Mouse (Mus musculus) heart, postnatal 4 days (tissue): ENCODE data around the gene Depdc5. TPM values are rescaled to one million over a fixed set of nuclear protein-coding genes. Genes with fewer than 3 reads are reported as not detected.
"Not testable (repeated sequence)": the region's sequence is repeated elsewhere in the genome, so short reads cannot be mapped to it uniquely, and the experiment has no call there.

ENCODE experiments used
- DNase-seq: peaks from one replicate; pipeline ENCODE4 v3.0.0; 2021
- total RNA-seq, 2 experiments: library from RNA; stranded (reverse); gene quantifications; 2 replicates each; pipeline ENCODE4 v1.2.3; 2021

Gene Depdc5
- total RNA-seq, 2 experiments from 2014 or later, result 25.2 to 29.4 TPM

DNA sequence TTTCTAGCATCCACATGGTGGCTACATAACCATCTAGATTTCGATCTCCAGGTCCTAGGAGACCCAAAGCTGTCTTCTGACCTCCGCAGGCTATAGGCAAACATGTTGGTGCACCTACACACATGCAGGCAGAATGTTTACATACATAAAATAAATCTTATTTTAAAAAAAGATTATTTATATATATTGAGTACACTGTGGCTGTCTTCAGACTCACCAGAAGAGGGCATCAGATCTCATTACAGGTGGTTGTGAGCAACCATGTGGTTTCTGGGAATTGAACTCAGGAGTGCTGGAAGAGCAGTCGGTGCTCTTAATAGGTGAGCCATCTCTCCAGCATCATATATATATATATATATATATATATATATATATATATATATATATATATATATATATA is 50.6 kb downstream of the Depdc5 start:
- DNase-seq, result no peak

- DNase-seq, result not testable (repeated sequence)
Measured at GRCm38 (mm10) chr5:32919281-32919680, 55.8 kb downstream of the Depdc5 start.

GRCm38 (mm10) chr5:32922906-32923305 is 59.4 kb downstream of the Depdc5 start:
- no peak for DNase-seq

DNA sequence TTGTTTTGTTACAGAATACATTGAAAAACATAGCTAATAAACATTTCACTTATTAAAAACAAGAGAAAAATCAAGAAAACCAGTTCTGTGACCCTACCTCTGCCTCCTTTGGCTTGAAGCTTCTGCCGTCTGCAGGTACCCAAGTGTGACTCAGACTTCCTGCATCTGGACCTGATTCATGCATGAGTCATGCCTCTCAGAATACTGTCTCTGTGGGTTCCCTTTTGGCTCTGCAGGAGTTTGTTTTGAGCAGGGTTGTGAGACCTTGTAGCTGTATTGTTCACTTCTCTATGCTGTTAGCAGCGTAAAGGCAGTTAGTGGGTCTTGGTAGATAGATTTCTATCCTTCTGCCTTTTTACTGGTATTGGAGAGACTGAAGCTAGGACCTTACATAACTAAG is 67.3 kb downstream of the Depdc5 start:
- no peak for DNase-seq

GRCm38 (mm10) chr5:32934654-32935053 is 71.2 kb downstream of the Depdc5 start:
- DNase-seq, result peak; percentile 15

- DNase-seq, result no peak
Measured at GRCm38 (mm10) chr5:32940586-32940985, 77.1 kb downstream of the Depdc5 start.

DNA sequence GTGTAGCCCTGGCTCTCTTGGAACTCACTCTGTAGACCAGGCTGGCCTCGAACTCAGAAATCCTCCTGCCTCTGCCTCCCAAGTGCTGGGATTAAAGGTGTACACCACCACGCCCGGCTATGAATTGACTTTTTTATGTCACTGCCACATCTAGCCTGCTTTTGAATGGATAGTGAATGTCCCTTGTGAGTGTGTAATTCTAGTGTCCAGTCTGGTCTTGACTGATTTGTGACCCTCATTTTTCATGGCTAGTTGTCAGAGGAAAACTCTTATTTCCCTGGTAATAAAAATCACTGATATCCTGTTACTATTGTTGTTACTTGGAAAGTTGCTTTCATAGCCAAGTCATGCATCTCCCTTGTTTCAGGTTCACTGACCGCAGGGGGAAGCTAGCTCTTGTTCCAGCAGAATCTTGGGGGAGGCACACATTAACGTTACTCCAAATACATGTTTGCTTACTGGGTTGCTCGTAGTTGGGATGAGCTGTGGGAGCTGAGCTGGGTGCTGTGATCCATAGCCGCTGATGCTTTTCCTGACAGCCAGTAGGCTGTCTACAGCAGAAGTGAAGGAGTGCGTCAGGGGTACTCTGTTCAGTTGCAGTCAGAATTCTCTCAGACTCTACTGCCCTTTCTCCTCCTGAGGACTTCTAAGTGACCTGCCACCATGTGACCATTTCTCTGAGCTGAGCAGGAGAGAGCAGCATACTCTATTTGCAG is 77.9 kb downstream of the Depdc5 start:
- DNase-seq, result no peak

DNA sequence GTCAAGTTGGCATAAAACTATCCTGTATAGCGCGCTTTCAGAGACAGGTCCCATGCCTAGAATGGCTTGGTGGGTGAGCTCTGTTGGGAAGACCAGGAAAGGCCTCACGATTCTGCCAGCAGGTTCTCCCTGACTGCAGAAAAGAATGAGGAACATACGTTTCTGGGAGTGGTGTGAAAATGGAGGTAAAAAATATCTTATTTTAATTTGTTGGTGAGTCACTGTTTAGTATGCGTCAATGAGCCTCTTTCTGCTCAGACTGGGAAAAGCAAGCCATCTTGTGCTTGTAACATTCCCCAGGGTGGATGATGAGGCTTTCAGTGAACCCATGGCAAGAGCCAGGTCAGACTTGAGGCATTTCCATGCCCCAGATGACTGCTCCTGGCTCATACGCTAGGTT is 86.6 kb downstream of the Depdc5 start:
- DNase-seq, result no peak

DNA sequence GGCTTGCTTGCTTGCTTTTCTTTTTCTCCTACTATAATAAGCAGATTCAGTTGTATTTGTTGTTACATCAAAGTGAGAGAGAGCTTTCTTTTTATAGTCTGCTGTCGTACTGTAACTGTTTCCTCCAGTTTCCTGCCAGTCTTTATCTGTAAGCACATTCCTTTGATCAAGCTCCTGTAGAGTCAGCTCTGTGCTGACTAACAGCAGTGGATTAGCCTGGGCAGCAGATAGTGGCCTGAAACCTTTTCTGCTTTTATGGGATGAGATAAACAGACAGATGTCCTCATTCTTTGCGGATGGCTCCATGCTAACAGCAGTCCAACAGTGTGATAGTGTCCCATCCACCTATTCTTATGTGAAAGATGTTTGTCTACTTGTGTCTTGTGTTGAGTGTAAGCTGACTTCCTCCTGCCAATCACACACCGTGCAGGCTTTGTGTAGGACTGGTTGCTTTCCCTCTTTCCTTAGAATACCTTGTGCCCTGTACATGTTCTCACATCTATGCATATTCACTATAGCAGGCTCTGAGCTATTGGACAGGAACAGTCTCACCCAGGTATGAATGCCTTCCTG is 87.3 kb downstream of the Depdc5 start:
- DNase-seq, result no peak

GRCm38 (mm10) chr5:32955716-32956115 is 92.2 kb downstream of the Depdc5 start:
- no peak for DNase-seq

- no peak for DNase-seq
Measured at GRCm38 (mm10) chr5:32961616-32962015, 98.1 kb downstream of the Depdc5 start.

DNA sequence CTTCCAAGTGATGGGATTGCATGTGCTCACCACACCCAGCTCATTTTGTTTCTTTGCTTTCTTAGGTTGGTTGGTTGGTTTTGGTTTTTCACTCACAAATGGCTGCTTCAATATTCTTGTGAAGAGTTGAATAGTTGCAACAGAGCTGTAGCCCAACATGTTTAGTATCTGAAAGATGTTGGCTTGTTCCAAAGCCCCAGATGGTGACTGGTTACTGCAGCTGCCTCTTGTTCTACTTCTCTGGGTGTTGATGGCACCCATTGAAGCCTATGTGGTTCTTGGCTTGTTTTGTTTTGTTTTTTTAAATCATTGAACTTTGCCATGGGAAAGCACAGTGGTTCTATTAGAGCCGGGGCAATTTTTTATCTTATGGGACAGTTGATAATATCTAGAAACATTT is 99.1 kb downstream of the Depdc5 start:
- DNase-seq, result no peak

GRCm38 (mm10) chr5:32976541-32976940 is 113.0 kb downstream of the Depdc5 start:
- DNase-seq, result no peak

GRCm38 (mm10) chr5:32977179-32977578 is 113.7 kb downstream of the Depdc5 start:
- DNase-seq, result no peak

GRCm38 (mm10) chr5:32985379-32985778 is 121.9 kb downstream of the Depdc5 start:
- no peak for DNase-seq

GRCm38 (mm10) chr5:32987873-32988272 is 124.4 kb downstream of the Depdc5 start:
- DNase-seq, result no peak

GRCm38 (mm10) chr5:32989959-32990640 is 126.6 kb downstream of the Depdc5 start:
- DNase-seq, result no peak

- DNase-seq, result peak; percentile 70
Measured at GRCm38 (mm10) chr5:32991152-32991551, 127.7 kb downstream of the Depdc5 start.

DNA sequence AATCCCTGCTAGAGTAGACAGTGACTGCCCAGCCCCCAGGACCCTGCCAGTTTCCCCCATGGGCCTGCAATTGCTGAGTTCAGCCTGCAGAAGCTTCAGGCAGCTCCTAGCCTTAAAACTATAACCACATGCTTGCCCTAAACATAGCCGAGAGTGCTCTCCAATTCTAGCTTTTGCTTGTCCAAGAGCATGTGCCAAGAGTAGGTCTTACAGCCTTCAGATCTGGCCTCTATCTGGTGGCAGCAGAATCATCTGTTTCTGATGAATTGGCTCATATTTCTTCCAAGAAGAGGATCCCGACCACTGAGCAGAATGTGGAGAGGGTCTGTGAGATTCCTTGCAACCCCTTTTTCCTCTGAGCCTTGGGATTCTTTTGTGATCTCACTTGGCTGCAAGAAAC is 131.0 kb downstream of the Depdc5 start:
- no peak for DNase-seq

DNA sequence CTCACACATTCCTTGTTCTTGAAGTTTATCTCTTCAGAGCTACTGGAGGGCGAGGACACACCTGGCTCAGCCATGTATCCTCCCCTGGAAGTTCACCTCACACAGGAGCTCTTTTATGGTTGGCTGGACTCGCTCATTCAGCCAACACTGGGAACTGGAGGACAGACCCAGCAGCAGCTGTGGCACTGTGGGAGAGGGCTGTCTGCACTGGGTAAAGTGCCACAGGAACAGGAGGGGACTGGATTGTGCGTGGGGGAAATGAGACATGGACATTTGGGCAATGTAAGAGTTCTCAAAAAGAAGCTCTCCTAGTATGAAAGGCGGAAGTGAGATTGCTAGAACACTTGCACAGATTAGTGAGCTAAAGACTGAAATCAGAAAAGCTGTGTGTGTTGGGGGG is 132.3 kb downstream of the Depdc5 start:
- DNase-seq, result no peak

GRCm38 (mm10) chr5:32996560-32996959 is 133.1 kb downstream of the Depdc5 start:
- no peak for DNase-seq

- DNase-seq, result no peak
Measured at GRCm38 (mm10) chr5:32997686-32998085, 134.2 kb downstream of the Depdc5 start.

GRCm38 (mm10) chr5:32998783-32999182 is 135.3 kb downstream of the Depdc5 start:
- no peak for DNase-seq

GRCm38 (mm10) chr5:33001111-33001510 is 137.6 kb downstream of the Depdc5 start:
- DNase-seq, result no peak
